Mouse (Mus musculus) frontal cortex, postnatal 25 days (tissue): Measurements from ENCODE around the gene Cspg4.

Source experiments
- DNase-seq, 2 experiments: peaks; one replicate each; pipeline ENCODE4 v3.0.0; 2022; ENCODE audit warnings: low spot score in 2 of 2

The Cspg4 gene

GRCm38 (mm10) chr9:56864832-56865231, at the start of gene Cspg4:
Gene Cspg4 (plus strand): TSS chr9:56865033.
- DNase-seq = no peak

GRCm38 (mm10) chr9:56824900-56825299, 39.9 kb upstream of the Cspg4 start:
- no peak for DNase-seq

- no peak for DNase-seq
Observed at GRCm38 (mm10) chr9:56825476-56826213, 39.2 kb upstream of the Cspg4 start.

GRCm38 (mm10) chr9:56828146-56828545, 36.7 kb upstream of the Cspg4 start:
- no peak for DNase-seq

- no peak for DNase-seq
Observed at GRCm38 (mm10) chr9:56828841-56829240, 36.0 kb upstream of the Cspg4 start.

- DNase-seq = no peak
Observed at GRCm38 (mm10) chr9:56830162-56830561, 34.7 kb upstream of the Cspg4 start.

GRCm38 (mm10) chr9:56831904-56832303, 32.9 kb upstream of the Cspg4 start:
- DNase-seq = no peak

- DNase-seq = no peak
Observed at GRCm38 (mm10) chr9:56832900-56833299, 31.9 kb upstream of the Cspg4 start.

- no peak for DNase-seq
Observed at GRCm38 (mm10) chr9:56835152-56835551, 29.7 kb upstream of the Cspg4 start.

- DNase-seq = no peak
Observed at GRCm38 (mm10) chr9:56840721-56841120, 24.1 kb upstream of the Cspg4 start.

- no peak for DNase-seq
Observed at GRCm38 (mm10) chr9:56841864-56842263, 23.0 kb upstream of the Cspg4 start.

- DNase-seq = no peak
Observed at GRCm38 (mm10) chr9:56842303-56842719, 22.5 kb upstream of the Cspg4 start.

GRCm38 (mm10) chr9:56843679-56844188, 21.1 kb upstream of the Cspg4 start:
- DNase-seq = peak; percentile 49 to 62

- no peak for DNase-seq
Observed at GRCm38 (mm10) chr9:56844644-56845043, 20.2 kb upstream of the Cspg4 start.

- DNase-seq = peak; percentile 62 to 72
Observed at GRCm38 (mm10) chr9:56847523-56847922, 17.3 kb upstream of the Cspg4 start.

- DNase-seq = no peak
Observed at GRCm38 (mm10) chr9:56850128-56850904, 14.5 kb upstream of the Cspg4 start.

GRCm38 (mm10) chr9:56850905-56851252, 14.0 kb upstream of the Cspg4 start:
- DNase-seq = no peak

- DNase-seq = no peak
Observed at GRCm38 (mm10) chr9:56851778-56852177, 13.1 kb upstream of the Cspg4 start.

- DNase-seq = no peak
Observed at GRCm38 (mm10) chr9:56857463-56857862, 7.4 kb upstream of the Cspg4 start.

- DNase-seq = no peak
Observed at GRCm38 (mm10) chr9:56860035-56860434, 4.8 kb upstream of the Cspg4 start.

- no peak for DNase-seq
Observed at GRCm38 (mm10) chr9:56860486-56861269, 4.2 kb upstream of the Cspg4 start.

GRCm38 (mm10) chr9:56862863-56863262, 2.0 kb upstream of the Cspg4 start:
- DNase-seq = no peak
